In genomic region chr11:118940539-118940938, GRCm38 (mm10) we compare ENCODE assay signal across 11 mouse cellular contexts. TPM values are rescaled to one million over a fixed set of nuclear protein-coding genes. Genes with fewer than 3 reads are reported as not detected.
DNase-seq lines count a peak whose midpoint lies in the region; ATAC-seq and TF ChIP-seq lines count a peak whose summit lies in the region.
"Had no signal": no experiment of that assay in that cellular context is flagged by ENCODE, and none has a peak within 500 bp of the region (broad histone marks: within the 10 kb centered on the region; RNA-seq: fewer than 3 reads in every experiment).

No protein-coding gene starts in this region.

- TF ChIP-seq POLR2A in brain, embryonic 14.5 days (IDR thresholded peaks at IDR 0.05; ENCODE audit: borderline replicate concordance, extremely low read depth, insufficient read depth, insufficient read length, poor library complexity, severe bottlenecking) = no peak

- H3K9me3 ChIP-seq in forebrain, embryonic 13.5 days (replicated peaks) = no peaks in the 10 kb centered on the region
- H3K9me3 ChIP-seq in forebrain, embryonic 12.5 days = no peaks in the 10 kb centered on the region
- no peaks in the 10 kb centered on the region for H3K9me3 ChIP-seq in forebrain, postnatal 0 days (ENCODE audit: low read length)
- H3K9me3 ChIP-seq in midbrain, embryonic 11.5 days (ENCODE audit: control insufficient read depth, low read length) = no peaks in the 10 kb centered on the region
- H3K9me3 ChIP-seq: liver, embryonic 15.5 days had no signal

- WGBS in forebrain, embryonic 13.5 days = 53% methylated on average over 11 of the region's 11 CpGs
- WGBS in forebrain, embryonic 12.5 days = 65% methylated on average over 11 of the region's 11 CpGs
- 36% methylated on average over 11 of the region's 11 CpGs for whole genome bisulfite sequencing in forebrain, postnatal 0 days
- 69% methylated on average over 11 of the region's 11 CpGs for WGBS in midbrain, embryonic 11.5 days

- DNase-seq in brain, embryonic 14.5 days (ENCODE audit: low read depth) = peak; percentile 94
- peak; percentile 87 for DNase-seq in forebrain, postnatal 0 days
- DNase-seq in left cerebral cortex, postnatal 10 days (ENCODE audit: extremely low spot score in 1 of 2, low spot score in 2 of 2) = peak; percentile 70 to 80
- no peak for DNase-seq in midbrain, embryonic 11.5 days (ENCODE audit: low spot score, missing footprints)
- DNase-seq: gastrocnemius, postnatal 25 days had no signal

- no peak overlapping the region for H3K9ac ChIP-seq in forebrain, embryonic 13.5 days
- no peak overlapping the region for H3K9ac ChIP-seq in forebrain, embryonic 12.5 days
- H3K9ac ChIP-seq in forebrain, postnatal 0 days = no peak overlapping the region
- H3K9ac ChIP-seq in midbrain, embryonic 11.5 days (ENCODE audit: low read length) = no peak overlapping the region
- H3K9ac ChIP-seq: liver, embryonic 15.5 days had no signal

- intact Hi-C loops in left cerebral cortex, postnatal 10 days (cut with DNase I) = no loop called here

- H3K4me1 ChIP-seq in forebrain, embryonic 13.5 days = peaks cover 27% of the 10 kb centered on the region
- peaks cover 19% of the 10 kb centered on the region; the same call in 1 of the 2 replicates for H3K4me1 ChIP-seq in forebrain, embryonic 12.5 days
- no peaks in the 10 kb centered on the region; the same call in 1 of the 2 replicates for H3K4me1 ChIP-seq in forebrain, postnatal 0 days (ENCODE audit: insufficient read depth)
- 0 out of 2 replicates have a peak, but pooled peaks cover 6% of the 10 kb centered on the region for H3K4me1 ChIP-seq in midbrain, embryonic 11.5 days (ENCODE audit: control insufficient read depth, insufficient read depth, low read length)
- H3K4me1 ChIP-seq: liver, embryonic 15.5 days had no signal

- no peak overlapping the region for H3K4me2 ChIP-seq in forebrain, embryonic 13.5 days
- H3K4me2 ChIP-seq in forebrain, embryonic 12.5 days = no peak overlapping the region
- H3K4me2 ChIP-seq in forebrain, postnatal 0 days (ENCODE audit: low read depth) = peak overlapping the region; percentile 26; the same call in 1 of the 2 replicates
- no peak overlapping the region for H3K4me2 ChIP-seq in midbrain, embryonic 11.5 days
- H3K4me2 ChIP-seq: liver, embryonic 15.5 days had no signal

- H3K27me3 ChIP-seq in forebrain, embryonic 13.5 days = no peaks in the 10 kb centered on the region
- H3K27me3 ChIP-seq in forebrain, embryonic 12.5 days = no peaks in the 10 kb centered on the region
- H3K27me3 ChIP-seq in forebrain, postnatal 0 days (ENCODE audit: insufficient read depth, low read length) = no peaks in the 10 kb centered on the region
- H3K27me3 ChIP-seq in midbrain, embryonic 11.5 days (ENCODE audit: control insufficient read depth, insufficient read depth, low read length) = no peaks in the 10 kb centered on the region

- TF ChIP-seq CTCF in brain, embryonic 14.5 days (IDR thresholded peaks at IDR 0.05; ENCODE audit: borderline replicate concordance, extremely low read depth, insufficient read depth, insufficient read length) = no peak
- no peak for TF ChIP-seq CTCF in forebrain, postnatal 0 days (IDR thresholded peaks at IDR 0.05; ENCODE audit: low read depth)

- no peak overlapping the region for H3K4me3 ChIP-seq in forebrain, embryonic 13.5 days
- H3K4me3 ChIP-seq in forebrain, embryonic 12.5 days (replicated peaks) = no peak overlapping the region
- H3K4me3 ChIP-seq in forebrain, postnatal 0 days (ENCODE audit: low read depth, low read length) = no peak overlapping the region
- no peak overlapping the region for H3K4me3 ChIP-seq in midbrain, embryonic 11.5 days (ENCODE audit: low read depth, low read length)
- H3K4me3 ChIP-seq: liver, embryonic 15.5 days had no signal

- ATAC-seq in forebrain, embryonic 13.5 days = peak; percentile 76
- ATAC-seq in forebrain, embryonic 12.5 days (ENCODE audit: low FRiP score) = no peak
- peak; percentile 87 for ATAC-seq in forebrain, postnatal 0 days
- no peak for ATAC-seq in inflammation-experienced regulatory T-cells, adult 6 months
- ATAC-seq in megakaryocyte, adult 5-6 weeks (ENCODE audit: poor library complexity, severe bottlenecking) = no peak
- no peak for ATAC-seq in midbrain, embryonic 11.5 days (ENCODE audit: low FRiP score)

- H3K27ac ChIP-seq in forebrain, embryonic 13.5 days = peak overlapping the region; percentile 76
- no peak overlapping the region for H3K27ac ChIP-seq in forebrain, embryonic 12.5 days
- peak overlapping the region; percentile 76 for H3K27ac ChIP-seq in forebrain, postnatal 0 days (ENCODE audit: low read depth, low read length)
- no peak overlapping the region for H3K27ac ChIP-seq in midbrain, embryonic 11.5 days (ENCODE audit: low read depth, low read length)
- H3K27ac ChIP-seq: liver, embryonic 15.5 days had no signal

- H3K36me3 ChIP-seq in forebrain, embryonic 13.5 days (ENCODE audit: poor library complexity, severe bottlenecking) = no peaks in the 10 kb centered on the region
- H3K36me3 ChIP-seq in forebrain, embryonic 12.5 days (replicated peaks) = no peaks in the 10 kb centered on the region
- H3K36me3 ChIP-seq in forebrain, postnatal 0 days (ENCODE audit: insufficient read depth) = no peaks in the 10 kb centered on the region
- H3K36me3 ChIP-seq in midbrain, embryonic 11.5 days (ENCODE audit: control insufficient read depth, insufficient read depth, low read length) = no peaks in the 10 kb centered on the region
- H3K36me3 ChIP-seq: liver, embryonic 15.5 days had no signal

RNA-seq across cellular contexts. Expression of gene Rbfox3, which starts 29.1 kb away (rescaled TPM):
- 32.0 and 34.0 TPM in 2 replicates for polyA plus RNA-seq in forebrain, embryonic 13.5 days (2015; fragmentation: Nextera tagmentation; extraction: Ambion mirVana)
- 17.0 and 19.6 TPM in 2 replicates for polyA plus RNA-seq in forebrain, embryonic 12.5 days (2016; fragmentation: Nextera tagmentation; extraction: Ambion mirVana)
- 19.7 and 37.6 TPM in 2 replicates for polyA plus RNA-seq in brain, embryonic 14.5 days (2012; rRNA removed)
- 37.3 and 43.7 TPM in 2 replicates for total RNA-seq in forebrain, postnatal 0 days (2014; rRNA removed)
- polyA plus RNA-seq in forebrain, postnatal 0 days (2015; fragmentation: Nextera tagmentation; extraction: Ambion mirVana) = 72.7 and 82.3 TPM in 2 replicates
- total RNA-seq in left cerebral cortex, postnatal 10 days (2021) = 100 to 1,000 TPM; 272 to 280 TPM
- polyA plus RNA-seq in inflammation-experienced regulatory T-cells, adult 6 months (2017; shearing (Covaris generic)) = under 1 TPM in 1 of 3 experiments, not detected in 2; 0.30 TPM
- not detected in 2 replicates for total RNA-seq in megakaryocyte, adult 5-6 weeks (2015)
- not detected in 2 replicates for total RNA-seq in megakaryocyte, adult 5-6 weeks (2017)
- polyA plus RNA-seq in midbrain, embryonic 11.5 days (2014; fragmentation: Nextera tagmentation; extraction: Ambion mirVana) = 7.1 and 8.2 TPM in 2 replicates

RNA-seq across cellular contexts. Expression of gene Enpp7, which starts 47.4 kb away (rescaled TPM):
- polyA plus RNA-seq in forebrain, embryonic 13.5 days (2015; fragmentation: Nextera tagmentation; extraction: Ambion mirVana) = not detected in 2 replicates
- not detected in 2 replicates for polyA plus RNA-seq in forebrain, embryonic 12.5 days (2016; fragmentation: Nextera tagmentation; extraction: Ambion mirVana)
- 0.07 TPM in 1 of 2 replicates, not detected in the other for polyA plus RNA-seq in brain, embryonic 14.5 days (2012; rRNA removed)
- not detected in 2 replicates for total RNA-seq in forebrain, postnatal 0 days (2014; rRNA removed)
- not detected in 2 replicates for polyA plus RNA-seq in forebrain, postnatal 0 days (2015; fragmentation: Nextera tagmentation; extraction: Ambion mirVana)
- total RNA-seq in left cerebral cortex, postnatal 10 days (2021) = not detected
- not detected for polyA plus RNA-seq in inflammation-experienced regulatory T-cells, adult 6 months (2017; shearing (Covaris generic))
- total RNA-seq in megakaryocyte, adult 5-6 weeks (2015) = not detected in 2 replicates
- total RNA-seq in megakaryocyte, adult 5-6 weeks (2017) = not detected in 2 replicates
- polyA plus RNA-seq in midbrain, embryonic 11.5 days (2014; fragmentation: Nextera tagmentation; extraction: Ambion mirVana) = not detected in 2 replicates
- total RNA-seq: gastrocnemius, postnatal 25 days had no signal
- polyA plus RNA-seq: kidney, embryonic 16.5 days; liver, embryonic 15.5 days had no signal

Comparison
In these comparisons a context has a peak if more than half of its experiments do, and no peak if none do; other contexts are left out.
1. ATAC-seq: peak in forebrain, embryonic 13.5 days (single experiment) and forebrain, postnatal 0 days (single experiment); none in forebrain, embryonic 12.5 days (single experiment), inflammation-experienced regulatory T-cells, adult 6 months (single experiment), megakaryocyte, adult 5-6 weeks (single experiment) and midbrain, embryonic 11.5 days (single experiment).
2. H3K27ac ChIP-seq: peak in forebrain, embryonic 13.5 days (single experiment) and forebrain, postnatal 0 days (single experiment); none in forebrain, embryonic 12.5 days (single experiment) and midbrain, embryonic 11.5 days (single experiment).